Mouse (Mus musculus): ENCODE data around the gene Cyp4f18. TPM values are rescaled to one million over a fixed set of nuclear protein-coding genes. Genes with fewer than 3 reads are reported as not detected.

The Cyp4f18 gene
- polyA plus RNA-seq, 2 experiments: 0.65 to 0.88 TPM

- peak overlapping the region; percentile 59 for H3K4me2 ChIP-seq (replicated peaks; ENCODE audit: low read depth, low read length, severe bottlenecking)
- no peak overlapping the region for H3K27ac ChIP-seq (replicated peaks; ENCODE audit: low read depth, low read length)
- WGBS: 31% methylated on average over 13 of the region's 13 CpGs
- ATAC-seq (ENCODE audit: low FRiP score, low read depth) (0 out of 2 replicates have a peak, but pooled peaks have one; percentile 29), DNase-seq (ENCODE audit: low spot score) (no peak)
- H3K27me3 ChIP-seq (ENCODE audit: control insufficient read depth, insufficient read depth, low read length): no peaks in the 10 kb centered on the region
- H3K9me3 ChIP-seq (ENCODE audit: control insufficient read depth, low read length): no peaks in the 10 kb centered on the region
- H3K4me1 ChIP-seq (ENCODE audit: control insufficient read depth, insufficient read depth, low read length): 0 out of 2 replicates have a peak, but pooled peaks cover 4% of the 10 kb centered on the region
- H3K4me3 ChIP-seq (replicated peaks; ENCODE audit: low read length): peak overlapping the region; percentile 40
- no peak for TF ChIP-seq POLR2A (IDR thresholded peaks at IDR 0.05; ENCODE audit: borderline replicate concordance, extremely low read depth, insufficient read depth, insufficient read length)
- no peaks in the 10 kb centered on the region for H3K36me3 ChIP-seq (ENCODE audit: control insufficient read depth, insufficient read depth, low read length)
- H3K9ac ChIP-seq (ENCODE audit: low read depth, low read length, severe bottlenecking): peak overlapping the region; percentile 60
Observed at GRCm38 (mm10) chr8:71988867-71989599, 20.4 kb downstream of the Cyp4f18 start.

- 16% methylated on average over 24 of the region's 24 CpGs for WGBS
Observed at GRCm38 (mm10) chr8:71988110-71988866, 21.1 kb downstream of the Cyp4f18 start.

GRCm38 (mm10) chr8:71984601-71985000, 24.8 kb downstream of the Cyp4f18 start:
- DNase-seq (ENCODE audit: low spot score): no peak
- no peak for ATAC-seq (ENCODE audit: low FRiP score, low read depth)
- WGBS: 54% methylated on average over 4 of the region's 4 CpGs

More at GRCm38 (mm10) chr8:71988110-71988866, 21.1 kb downstream of the Cyp4f18 start:
- Histone ChIP-seq H3K27me3 (ENCODE audit: control insufficient read depth, insufficient read depth, low read length) (no peaks in the 10 kb centered on the region), H3K9ac (ENCODE audit: low read depth, low read length, severe bottlenecking) (peak overlapping the region; percentile 60), H3K27ac (replicated peaks; ENCODE audit: low read depth, low read length) (no peak overlapping the region), H3K9me3 (ENCODE audit: control insufficient read depth, low read length) (no peaks in the 10 kb centered on the region), H3K4me1 (ENCODE audit: control insufficient read depth, insufficient read depth, low read length) (0 out of 2 replicates have a peak, but pooled peaks cover 4% of the 10 kb centered on the region), H3K4me3 (replicated peaks; ENCODE audit: low read length) (peak overlapping the region; percentile 40), H3K36me3 (ENCODE audit: control insufficient read depth, insufficient read depth, low read length) (no peaks in the 10 kb centered on the region), H3K4me2 (replicated peaks; ENCODE audit: low read depth, low read length, severe bottlenecking) (peak overlapping the region; percentile 59)
- peak; percentile 49 for DNase-seq (ENCODE audit: low spot score)
- no peak for TF ChIP-seq POLR2A (IDR thresholded peaks at IDR 0.05; ENCODE audit: borderline replicate concordance, extremely low read depth, insufficient read depth, insufficient read length)
- ATAC-seq (ENCODE audit: low FRiP score, low read depth): peak; percentile 66

GRCm38 (mm10) chr8:71981456-71981855, 28.0 kb downstream of the Cyp4f18 start:
- TF ChIP-seq POLR2A (IDR thresholded peaks at IDR 0.05; ENCODE audit: borderline replicate concordance, extremely low read depth, insufficient read depth, insufficient read length): no peak
- Histone ChIP-seq H3K9me3 (ENCODE audit: control insufficient read depth, low read length) (no peaks in the 10 kb centered on the region), H3K9ac (ENCODE audit: low read depth, low read length, severe bottlenecking) (no peak overlapping the region), H3K27ac (replicated peaks; ENCODE audit: low read depth, low read length) (no peak overlapping the region), H3K4me1 (ENCODE audit: control insufficient read depth, insufficient read depth, low read length) (no peaks in the 10 kb centered on the region), H3K36me3 (ENCODE audit: control insufficient read depth, insufficient read depth, low read length) (no peaks in the 10 kb centered on the region), H3K27me3 (ENCODE audit: control insufficient read depth, insufficient read depth, low read length) (no peaks in the 10 kb centered on the region), H3K4me3 (replicated peaks; ENCODE audit: low read length) (no peak overlapping the region), H3K4me2 (replicated peaks; ENCODE audit: low read depth, low read length, severe bottlenecking) (no peak overlapping the region)
- WGBS: 82% methylated on average over 4 of the region's 4 CpGs
- ATAC-seq (ENCODE audit: low FRiP score, low read depth) (no peak), DNase-seq (ENCODE audit: low spot score) (no peak)

More at GRCm38 (mm10) chr8:71984601-71985000, 24.8 kb downstream of the Cyp4f18 start:
- no peaks in the 10 kb centered on the region for H3K36me3 ChIP-seq (ENCODE audit: control insufficient read depth, insufficient read depth, low read length)
- H3K27me3 ChIP-seq (ENCODE audit: control insufficient read depth, insufficient read depth, low read length): no peaks in the 10 kb centered on the region
- H3K4me2 ChIP-seq (replicated peaks; ENCODE audit: low read depth, low read length, severe bottlenecking): no peak overlapping the region
- H3K4me3 ChIP-seq (replicated peaks; ENCODE audit: low read length): no peak overlapping the region
- TF ChIP-seq POLR2A (IDR thresholded peaks at IDR 0.05; ENCODE audit: borderline replicate concordance, extremely low read depth, insufficient read depth, insufficient read length): no peak
- no peaks in the 10 kb centered on the region for H3K9me3 ChIP-seq (ENCODE audit: control insufficient read depth, low read length)
- 0 out of 2 replicates have a peak, but pooled peaks cover 4% of the 10 kb centered on the region for H3K4me1 ChIP-seq (ENCODE audit: control insufficient read depth, insufficient read depth, low read length)
- no peak overlapping the region for H3K27ac ChIP-seq (replicated peaks; ENCODE audit: low read depth, low read length)
- no peak overlapping the region for H3K9ac ChIP-seq (ENCODE audit: low read depth, low read length, severe bottlenecking)

GRCm38 (mm10) chr8:71981032-71981431, 28.4 kb downstream of the Cyp4f18 start:
- Histone ChIP-seq H3K27ac (replicated peaks; ENCODE audit: low read depth, low read length) (no peak overlapping the region), H3K36me3 (ENCODE audit: control insufficient read depth, insufficient read depth, low read length) (no peaks in the 10 kb centered on the region), H3K9me3 (ENCODE audit: control insufficient read depth, low read length) (no peaks in the 10 kb centered on the region), H3K4me3 (replicated peaks; ENCODE audit: low read length) (no peak overlapping the region), H3K4me1 (ENCODE audit: control insufficient read depth, insufficient read depth, low read length) (no peaks in the 10 kb centered on the region), H3K4me2 (replicated peaks; ENCODE audit: low read depth, low read length, severe bottlenecking) (no peak overlapping the region), H3K9ac (ENCODE audit: low read depth, low read length, severe bottlenecking) (no peak overlapping the region), H3K27me3 (ENCODE audit: control insufficient read depth, insufficient read depth, low read length) (no peaks in the 10 kb centered on the region)
- no peak for DNase-seq (ENCODE audit: low spot score)
- no peak for TF ChIP-seq POLR2A (IDR thresholded peaks at IDR 0.05; ENCODE audit: borderline replicate concordance, extremely low read depth, insufficient read depth, insufficient read length)
- no peak for ATAC-seq (ENCODE audit: low FRiP score, low read depth)
- WGBS: 81% methylated on average over 2 of the region's 2 CpGs
